Mouse (Mus musculus): ENCODE measurements around the gene Pld3.

Gene Pld3

DNA sequence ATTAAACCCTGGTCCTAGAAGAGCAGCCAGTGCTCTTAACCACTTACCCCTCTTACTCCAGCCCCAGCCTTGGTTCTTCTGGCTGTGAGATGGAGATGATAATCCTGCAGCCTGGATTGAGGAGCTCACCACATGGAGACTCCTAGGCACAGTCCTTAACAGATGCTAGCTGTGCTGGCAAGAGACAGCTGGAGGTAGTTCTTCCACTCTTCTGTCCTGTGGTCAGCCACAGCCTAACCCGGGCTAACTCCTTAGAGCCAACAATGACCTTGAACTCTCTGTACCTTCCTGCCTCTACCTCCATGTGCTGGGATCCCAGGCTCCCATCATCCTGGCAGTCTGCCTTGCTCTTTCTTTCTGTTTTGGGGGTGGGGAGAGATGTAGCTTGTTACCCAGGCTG is 8.0 kb upstream of the Pld3 start:
- no peak for DNase-seq

GRCm38 (mm10) chr7:27560291-27560887 is 7.4 kb upstream of the Pld3 start:
- no peak for DNase-seq

GRCm38 (mm10) chr7:27552070-27552469 is 948 bp downstream of the Pld3 start:
- no peak for DNase-seq

DNA sequence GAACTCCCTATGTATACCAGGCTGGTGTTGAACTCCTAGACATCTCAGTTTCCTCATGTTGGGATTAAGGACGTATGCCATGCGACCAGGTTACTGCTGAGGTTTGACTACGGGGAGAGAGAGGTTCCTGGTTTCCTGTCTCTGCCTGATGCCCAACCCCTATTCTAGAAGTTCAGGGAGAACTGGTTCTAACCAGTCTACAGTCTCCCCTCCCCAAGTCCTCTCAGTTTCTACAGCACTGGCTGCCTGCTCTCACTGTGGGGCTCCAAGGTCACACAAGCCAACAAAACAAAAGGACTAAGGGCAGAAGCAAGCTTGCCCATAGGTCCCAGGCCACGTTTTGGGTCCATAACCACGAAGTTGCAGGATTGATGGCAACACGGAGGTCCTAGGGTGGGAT is 3.4 kb downstream of the Pld3 start:
- DNase-seq, result no peak

DNA sequence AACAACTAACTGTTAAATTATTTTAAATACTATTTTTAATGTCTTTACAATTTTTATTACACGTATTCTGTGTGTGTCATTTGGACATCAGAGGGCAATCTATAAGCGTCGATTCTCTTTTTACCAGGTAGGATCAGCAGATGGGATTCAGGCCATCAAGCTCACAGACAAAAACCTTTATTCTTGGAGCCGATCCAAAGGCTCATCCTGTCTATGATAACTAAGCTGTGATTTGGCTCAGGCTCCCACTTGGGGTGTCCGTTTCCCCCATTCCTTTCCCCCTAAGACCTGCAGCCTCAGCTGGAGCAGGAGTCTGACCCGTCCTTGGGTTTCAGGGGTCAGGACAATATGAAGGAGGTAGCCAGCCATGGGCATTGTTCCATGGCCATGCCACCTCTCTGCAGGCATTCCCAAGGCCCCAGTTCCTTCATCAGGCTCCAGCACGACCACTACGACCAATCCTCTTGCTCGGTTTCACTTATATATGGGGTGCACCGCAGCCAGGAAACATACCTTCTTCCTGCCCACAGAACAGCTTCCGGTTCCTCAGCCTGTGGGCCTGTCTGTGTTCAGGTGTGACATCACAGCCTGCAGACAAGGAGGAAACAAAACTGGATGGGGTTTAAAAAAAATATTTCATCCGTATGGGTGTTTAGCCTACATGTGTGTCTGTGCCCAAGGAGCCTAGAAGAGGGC is 8.2 kb downstream of the Pld3 start:
- DNase-seq, result no peak

GRCm38 (mm10) chr7:27543851-27544250 is 9.2 kb downstream of the Pld3 start:
- DNase-seq, result no peak

DNA sequence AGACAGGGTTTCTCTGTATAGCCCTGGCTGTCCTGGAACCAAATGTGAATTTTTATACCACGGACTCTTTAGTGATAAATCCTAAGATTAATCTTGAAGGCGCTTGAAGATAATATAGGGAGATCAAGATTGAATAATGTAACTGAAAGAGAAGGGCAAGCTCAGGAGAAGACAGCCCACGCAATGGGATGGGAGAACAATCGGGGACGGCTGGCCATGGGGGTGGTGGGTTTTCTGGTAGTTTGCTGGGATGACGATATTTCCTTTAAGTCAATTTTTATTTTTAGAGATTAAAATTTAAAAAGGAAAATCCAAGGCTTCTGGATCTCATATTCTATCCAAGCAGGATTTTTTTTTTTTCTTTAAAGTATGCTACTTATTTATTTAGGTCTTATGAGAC is 10.0 kb downstream of the Pld3 start:
- no peak for DNase-seq

DNA sequence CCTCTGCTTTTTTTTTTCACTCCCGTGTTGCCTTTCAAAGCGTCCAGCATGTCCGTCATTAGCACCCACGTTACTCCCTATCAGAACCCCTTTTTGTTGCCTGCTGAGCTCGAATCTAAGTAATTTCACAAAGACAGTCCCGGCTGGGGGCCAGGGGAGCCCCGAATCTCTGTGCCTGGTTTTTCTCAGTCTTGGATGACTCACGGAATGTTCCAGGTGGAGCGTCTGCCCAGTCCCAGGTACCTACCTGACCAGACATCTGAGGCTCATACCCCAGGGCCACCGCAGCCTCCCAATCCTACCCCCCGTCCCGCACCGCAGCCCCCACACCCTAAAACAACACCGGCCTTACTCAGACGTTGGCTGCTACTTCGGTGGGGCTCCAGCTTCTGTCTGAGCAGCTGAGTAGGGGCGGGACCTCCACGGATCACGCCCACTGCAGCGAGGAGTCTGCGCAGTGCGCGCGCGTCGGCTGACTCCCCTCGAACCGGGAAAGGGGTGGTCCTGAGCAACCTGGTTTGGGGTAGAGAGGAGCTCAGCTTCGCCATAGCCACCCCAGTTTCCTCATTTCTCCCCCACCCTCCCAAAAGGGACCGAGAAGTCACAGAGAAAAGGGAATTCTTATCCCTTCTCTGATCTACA is 10.5 kb downstream of the Pld3 start:
- peak; percentile 73 to 86 for DNase-seq

DNA sequence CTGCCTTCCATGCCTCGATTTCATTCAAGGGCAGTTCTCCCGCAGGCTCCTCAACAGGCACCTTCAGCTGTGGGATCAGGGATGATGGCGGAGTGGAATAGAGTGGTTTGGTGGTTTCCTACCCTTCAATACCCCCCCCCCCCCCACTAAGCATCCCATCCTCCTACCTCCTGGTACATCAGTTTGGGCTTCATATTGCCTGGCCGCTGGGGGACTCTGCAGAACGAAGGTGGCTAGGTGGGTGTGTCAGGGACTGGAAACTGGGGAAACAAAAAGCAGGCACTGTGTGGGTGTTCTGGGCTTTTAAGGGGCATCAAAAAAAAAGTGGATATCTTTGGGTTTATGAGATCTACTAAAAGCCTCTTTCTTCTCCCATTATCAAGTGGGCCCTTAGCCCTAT is 11.1 kb downstream of the Pld3 start:
- no peak for DNase-seq

DNA sequence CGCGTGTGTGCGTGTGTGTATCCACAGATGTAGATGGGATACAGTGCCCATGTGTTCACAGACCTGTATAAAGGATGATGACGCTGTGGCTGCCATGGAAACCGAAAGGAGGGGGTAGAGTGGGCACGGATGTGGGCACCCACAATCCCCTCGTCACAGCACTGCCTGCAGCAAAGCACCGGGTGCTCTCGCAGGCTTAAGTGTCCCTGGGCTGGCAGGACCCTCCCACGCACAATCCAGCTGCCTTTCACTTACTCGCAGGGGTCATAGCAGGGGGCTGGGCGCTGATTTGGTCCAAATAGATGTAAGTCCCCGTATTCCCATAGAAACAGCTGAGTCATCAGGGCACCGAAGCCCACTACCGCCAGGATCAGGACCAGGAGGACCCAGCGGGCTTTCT is 11.6 kb downstream of the Pld3 start:
- DNase-seq, result no peak

GRCm38 (mm10) chr7:27540935-27541334 is 12.1 kb downstream of the Pld3 start:
- no peak for DNase-seq

- no peak for DNase-seq
Observed at GRCm38 (mm10) chr7:27540521-27540920, 12.5 kb downstream of the Pld3 start.

- DNase-seq, result no peak
Observed at GRCm38 (mm10) chr7:27538797-27539196, 14.2 kb downstream of the Pld3 start.

DNA sequence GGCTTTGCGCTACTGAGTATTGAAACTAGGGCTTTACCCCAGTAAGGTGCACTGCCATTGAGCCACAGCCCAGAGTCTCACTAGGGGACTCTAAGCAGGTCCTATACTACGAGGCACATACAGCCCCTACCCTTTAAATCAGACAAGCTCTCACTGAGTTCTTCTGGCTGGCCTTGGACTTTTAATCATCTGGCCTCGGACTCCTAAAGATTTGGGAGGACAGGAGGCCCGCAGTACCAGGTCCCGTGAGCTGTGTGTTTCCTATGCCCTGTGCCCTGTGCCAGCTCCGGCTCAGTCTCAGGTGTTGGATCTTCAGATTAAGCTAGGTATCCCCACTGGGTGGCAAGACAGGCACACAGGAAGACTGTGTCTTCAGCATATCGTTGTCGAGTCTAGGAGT is 15.0 kb downstream of the Pld3 start:
- DNase-seq, result no peak

DNA sequence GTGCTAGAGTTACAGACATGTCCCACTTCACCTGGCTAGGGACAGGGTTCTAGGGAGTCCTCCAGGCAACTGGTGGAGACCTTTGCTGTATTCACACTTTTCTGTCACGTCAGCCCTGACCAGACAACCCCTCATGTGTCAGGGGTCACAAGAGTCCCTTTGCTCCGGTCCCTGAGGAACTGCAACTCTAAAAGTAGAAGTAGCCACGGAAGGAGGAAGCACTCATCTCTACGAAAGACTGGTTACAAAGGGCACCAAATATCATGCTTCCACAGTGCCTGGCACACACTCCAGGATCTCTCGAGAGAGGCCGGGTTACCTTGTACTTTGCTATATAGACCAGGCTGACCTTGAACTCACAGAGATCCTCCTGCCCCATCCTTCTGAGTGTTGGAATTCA is 16.4 kb downstream of the Pld3 start:
- no peak for DNase-seq

- DNase-seq, result no peak
Observed at GRCm38 (mm10) chr7:27535386-27535785, 17.6 kb downstream of the Pld3 start.

- no peak for DNase-seq
Observed at GRCm38 (mm10) chr7:27532480-27533050, 20.5 kb downstream of the Pld3 start.

DNA sequence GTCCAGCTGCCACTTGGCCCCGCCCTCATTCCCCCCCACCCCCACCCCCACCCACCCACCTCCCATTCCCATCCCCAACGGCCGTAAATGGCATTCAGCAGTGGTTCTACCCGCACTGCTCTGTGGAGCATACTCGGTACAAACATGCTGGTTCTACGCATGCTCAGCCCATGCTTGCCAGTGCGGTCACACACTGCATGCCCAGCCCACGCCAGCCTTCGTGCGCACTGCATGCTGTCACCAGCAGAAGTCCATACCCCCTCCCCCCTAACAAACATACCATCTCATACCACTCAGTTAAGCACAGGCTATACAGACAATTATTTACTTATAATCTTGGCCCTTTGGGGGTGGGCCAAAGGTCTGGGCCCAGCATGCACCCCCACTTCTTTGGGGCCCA is 21.3 kb downstream of the Pld3 start:
- DNase-seq, result no peak

DNA sequence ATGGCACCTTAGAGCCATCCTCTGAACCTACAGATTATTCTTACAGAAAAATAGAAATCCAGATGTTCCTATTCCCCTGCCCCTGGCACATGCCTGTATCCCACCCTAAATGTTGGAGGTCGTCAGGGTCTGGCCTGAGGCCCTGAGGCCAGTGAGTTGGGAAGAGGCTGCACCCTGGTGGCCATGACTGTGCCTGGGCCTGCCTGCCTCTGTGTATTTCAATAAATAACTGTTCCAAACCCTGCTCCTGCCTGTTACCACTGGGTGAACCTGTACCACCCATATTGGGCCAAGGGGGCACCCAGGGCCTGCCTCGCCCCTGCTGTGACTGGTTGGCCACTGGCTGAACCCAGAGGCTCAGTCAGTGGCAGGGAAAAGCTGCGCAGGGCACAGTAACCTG is 22.1 kb downstream of the Pld3 start:
- peak in 1 of 2 experiments; percentile 23 for DNase-seq

GRCm38 (mm10) chr7:27529070-27529469 is 23.9 kb downstream of the Pld3 start:
- DNase-seq, result no peak

DNA sequence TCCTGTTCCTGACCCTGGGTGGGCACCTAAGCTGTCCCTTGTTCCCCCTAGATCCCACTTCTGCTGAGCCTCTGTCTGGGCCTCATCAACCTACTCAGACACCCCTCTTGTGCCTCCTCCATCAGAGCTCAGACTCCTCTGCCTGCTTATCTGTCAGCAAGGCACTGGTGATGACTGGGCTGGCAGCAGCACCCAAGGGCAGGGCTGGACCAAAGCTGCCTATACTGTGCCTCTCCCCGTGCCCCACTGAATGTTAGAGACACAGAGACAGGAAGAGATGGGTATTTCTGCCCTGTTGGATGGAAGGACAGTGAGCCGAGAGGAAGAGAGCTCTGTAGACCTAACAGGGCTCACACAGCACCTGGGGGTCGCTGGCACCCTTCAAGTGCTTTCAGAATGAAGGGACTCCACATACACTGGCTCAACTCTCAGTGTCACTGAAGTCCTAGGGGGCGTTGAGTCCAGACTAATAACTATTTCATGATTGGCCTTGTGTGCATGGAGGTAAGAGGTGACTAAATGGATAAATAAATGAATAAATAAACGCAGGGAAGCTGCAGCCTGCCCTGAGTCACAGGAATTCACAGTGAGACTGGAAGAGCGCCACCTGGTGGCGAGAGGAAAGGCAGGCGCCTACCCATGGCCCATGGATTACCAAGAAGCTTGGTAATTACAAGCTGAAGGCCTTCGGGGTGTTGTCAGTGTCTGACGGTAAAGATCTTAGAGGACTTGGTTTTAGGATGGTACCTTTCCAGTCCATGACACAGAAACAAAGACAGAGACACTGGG is 26.8 kb downstream of the Pld3 start:
- peak; percentile 71 to 88 for DNase-seq

DNA sequence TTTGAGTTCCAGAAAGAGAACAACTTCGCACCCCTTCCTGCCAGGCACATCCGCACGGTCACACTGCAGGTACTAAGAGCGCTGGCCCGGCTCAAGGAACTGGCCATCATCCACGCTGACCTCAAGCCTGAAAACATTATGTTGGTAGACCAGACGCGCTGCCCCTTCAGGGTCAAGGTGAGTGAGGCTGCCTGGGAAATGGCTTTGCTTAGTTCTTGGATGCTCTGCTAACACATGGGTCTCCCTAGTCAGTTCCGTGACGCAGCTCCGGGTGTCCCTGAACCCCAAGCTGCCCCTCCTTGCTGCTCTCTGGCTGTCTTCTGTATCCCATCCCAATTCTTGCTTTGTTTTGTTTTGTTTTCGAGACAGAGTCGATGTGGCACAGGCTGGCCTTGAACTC is 29.2 kb downstream of the Pld3 start:
- no peak for DNase-seq

DNA sequence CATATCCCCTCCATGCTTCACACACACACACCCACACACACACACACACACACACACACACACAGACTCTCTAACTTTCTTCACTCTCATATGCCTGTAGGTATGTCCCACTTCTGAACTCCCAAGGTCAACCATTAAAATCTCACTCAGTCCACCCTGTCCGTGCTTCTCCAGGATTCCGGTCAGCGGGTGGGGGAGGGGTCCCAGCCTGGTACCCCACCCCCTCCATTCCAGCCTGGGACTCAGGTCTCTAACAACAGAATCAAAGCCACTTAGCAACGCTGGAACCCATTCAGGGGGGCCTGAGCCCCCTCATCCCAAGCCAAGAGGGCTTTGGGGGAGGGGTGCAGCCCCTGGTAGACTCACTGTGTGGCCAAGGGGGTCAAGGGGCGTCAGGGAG is 30.1 kb downstream of the Pld3 start, which contains the start of gene Hipk4:
Gene Hipk4 (plus strand): TSS at position 301 of the 400 bp plus-strand sequence.
- DNase-seq, result no peak

All from kidney, postnatal 36 days (tissue).